Mouse (Mus musculus) urinary bladder, postnatal 25 days (tissue): ENCODE results near the gene Ager.

Source experiments
- DNase-seq: peaks from one replicate; pipeline ENCODE4 v3.0.0; 2022; ENCODE audit warnings: low spot score

Gene Ager

DNA sequence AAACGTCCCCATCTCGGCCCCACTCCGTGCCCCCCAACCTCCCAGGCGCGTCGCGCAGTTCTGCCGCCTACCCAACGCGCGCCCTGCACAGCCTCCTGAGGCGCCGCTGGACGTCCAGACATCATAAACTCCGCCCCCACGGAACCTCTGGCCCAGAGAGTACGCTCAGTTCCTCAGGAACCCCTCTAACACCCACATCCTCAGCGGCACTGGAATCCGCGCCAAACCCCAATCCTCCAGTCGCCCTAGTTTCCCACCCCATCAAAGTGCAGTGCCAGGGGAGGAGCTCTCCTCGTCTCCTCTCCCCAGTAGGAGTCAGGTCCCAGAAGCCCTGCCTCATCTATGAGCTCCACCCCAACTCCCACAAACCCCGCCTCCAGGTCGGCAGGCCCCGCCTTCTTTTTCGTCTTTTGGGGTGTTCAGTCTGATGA lies 34.6 kb downstream of the Ager start:
- DNase-seq, result peak; percentile 72

DNA sequence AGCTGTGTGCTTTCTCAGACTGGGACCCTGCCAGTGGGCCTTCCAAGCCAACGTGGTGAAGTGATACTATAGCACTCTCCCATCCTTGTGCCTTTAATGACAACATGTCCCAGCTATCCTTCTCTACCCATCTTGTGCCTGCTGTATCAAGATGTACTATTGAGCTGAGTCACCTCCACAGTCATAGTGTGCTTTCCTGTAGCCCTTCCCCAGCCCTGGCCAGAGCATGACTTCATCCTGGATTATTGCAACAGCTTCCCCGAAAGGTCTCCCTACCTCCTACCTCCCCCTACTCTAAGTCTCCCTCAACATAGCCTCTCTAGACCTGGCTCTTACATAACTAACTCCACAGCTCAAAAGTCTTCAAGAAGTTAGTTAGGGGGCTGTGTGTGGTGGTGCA lies 38.0 kb downstream of the Ager start:
- no peak for DNase-seq

DNA sequence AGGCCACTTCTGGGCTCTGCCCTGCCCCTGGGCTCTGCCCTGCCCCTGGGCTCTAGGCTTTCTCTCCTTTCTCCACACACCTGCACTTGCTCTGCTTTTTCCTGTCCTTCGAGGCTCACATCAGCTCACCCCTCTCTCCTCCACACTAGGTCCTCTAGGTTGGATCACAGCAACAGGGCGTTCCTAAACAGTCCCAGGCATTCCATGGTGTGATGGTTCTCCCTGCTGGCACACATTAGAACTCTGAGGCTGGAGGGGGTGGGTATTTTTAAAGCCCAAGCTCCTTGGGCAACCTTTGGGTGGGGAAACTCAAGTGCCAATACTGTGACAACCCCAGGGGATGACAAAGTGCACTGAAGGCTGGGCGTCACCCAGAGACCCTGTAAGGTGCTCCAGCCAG lies 39.8 kb downstream of the Ager start:
- DNase-seq, result no peak

DNA sequence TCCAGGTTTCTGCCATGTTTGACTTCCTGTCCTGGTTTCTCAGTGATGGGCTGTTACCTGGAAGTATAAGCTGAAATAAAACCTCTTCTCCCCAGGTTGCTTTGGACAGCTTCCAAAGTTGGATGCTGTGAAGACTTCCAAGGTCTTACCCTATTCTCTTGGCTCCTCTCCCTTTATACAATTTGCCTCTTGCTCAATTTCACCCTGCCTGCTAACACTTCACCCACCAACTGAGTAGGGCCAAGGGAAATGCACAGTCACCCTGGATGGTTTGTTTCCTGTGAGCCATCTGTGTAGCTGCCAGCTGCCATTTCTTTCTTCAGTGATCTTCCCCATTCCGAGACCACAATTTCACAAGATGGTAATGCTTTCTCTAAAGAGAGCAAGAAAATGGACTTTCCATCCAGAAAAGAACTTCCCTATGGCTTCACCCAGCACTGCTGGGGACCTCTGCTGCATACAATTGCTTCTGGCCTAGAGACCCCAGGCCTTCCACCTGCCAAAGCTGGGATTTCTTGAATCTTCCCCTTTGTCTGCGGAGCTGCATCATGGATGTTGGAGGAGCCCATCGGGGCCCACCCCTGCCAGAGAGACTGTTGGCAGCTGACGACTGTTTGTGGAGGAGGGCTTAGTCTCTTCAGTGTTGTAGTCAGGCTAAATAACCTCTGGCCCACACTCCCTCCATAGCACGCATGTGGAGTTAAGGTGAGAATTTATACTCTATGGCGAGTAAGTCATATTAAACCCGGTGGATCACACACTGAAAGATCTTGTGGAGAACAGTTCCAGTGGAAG lies 42.0 kb downstream of the Ager start:
- DNase-seq, result no peak

DNA sequence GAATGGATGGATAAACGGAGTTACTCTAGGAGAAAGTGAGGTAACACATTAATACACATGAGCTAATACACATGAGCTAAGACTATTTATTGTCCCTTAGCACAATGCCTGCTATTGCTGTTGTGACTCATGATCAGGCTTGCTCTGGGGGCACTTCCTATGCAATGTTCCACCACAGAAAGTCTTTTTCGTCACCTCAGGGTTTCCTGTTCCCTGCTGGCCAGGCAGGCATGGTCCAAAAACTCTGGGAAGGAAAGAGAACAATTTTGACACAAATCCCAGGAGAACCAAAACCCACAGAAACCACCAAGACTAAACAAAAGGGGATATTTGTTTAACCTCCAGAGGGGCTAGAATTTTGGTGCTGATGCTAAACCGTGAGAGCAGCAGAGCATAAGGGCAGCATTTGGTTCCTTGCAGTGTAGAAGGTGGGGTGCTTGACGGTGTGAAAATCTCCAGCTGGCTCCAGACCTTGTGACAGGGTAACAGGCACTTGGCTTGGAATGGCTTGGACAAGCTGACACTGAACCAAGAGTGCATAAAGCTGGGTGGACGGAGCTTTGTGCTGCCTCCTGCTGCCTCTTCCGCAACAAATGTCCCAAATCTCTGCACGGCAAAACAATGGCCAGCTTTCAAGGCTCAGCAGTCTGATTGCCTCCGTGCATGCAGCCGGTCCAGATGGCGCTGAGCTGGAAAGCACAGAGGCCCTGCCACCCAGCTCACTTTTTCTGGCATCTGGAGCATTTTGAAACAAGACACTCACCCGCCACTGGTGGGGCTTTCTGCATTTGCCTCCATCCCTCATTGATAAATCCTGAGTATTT lies 43.3 kb downstream of the Ager start:
- no peak for DNase-seq

DNA sequence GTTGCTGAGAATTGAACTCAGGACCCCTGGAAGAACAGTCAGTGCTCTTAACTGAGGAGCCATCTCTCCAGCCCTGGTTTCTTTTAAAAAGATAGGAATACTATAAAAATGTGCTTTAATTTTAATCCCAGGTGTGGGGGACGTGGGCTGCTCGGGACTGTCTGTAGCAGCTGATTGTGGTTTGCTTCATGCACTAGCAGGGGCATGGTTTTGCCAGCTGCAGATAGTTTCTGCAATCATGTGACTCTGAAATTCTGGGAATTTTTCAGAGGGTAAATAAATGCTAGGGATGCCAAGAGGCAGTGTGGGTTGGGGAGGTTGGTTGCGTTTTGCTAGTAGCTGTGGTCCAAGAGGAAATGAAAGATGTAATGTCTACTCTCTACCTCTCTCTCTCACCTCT lies 44.3 kb downstream of the Ager start:
- DNase-seq, result no peak

DNA sequence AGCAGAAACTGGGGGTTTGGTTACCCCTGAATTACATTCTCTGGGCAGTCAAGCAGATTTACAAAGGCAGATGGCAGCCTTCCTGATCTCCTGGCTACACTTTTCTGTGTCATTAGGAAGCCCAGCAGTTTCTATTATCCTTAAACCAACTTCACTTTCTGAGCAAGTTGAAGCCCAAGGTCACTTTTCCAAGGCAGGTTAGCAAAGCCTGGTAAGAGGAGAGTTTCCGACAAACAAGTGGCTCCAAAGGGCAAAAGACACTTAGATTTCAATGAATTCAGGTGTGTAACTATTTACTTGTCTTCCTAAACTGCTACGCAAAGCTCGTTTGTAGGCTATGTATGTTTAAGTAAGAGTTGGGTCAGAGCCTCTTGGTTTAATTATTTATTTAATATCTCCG lies 45.7 kb downstream of the Ager start:
- no peak for DNase-seq

DNA sequence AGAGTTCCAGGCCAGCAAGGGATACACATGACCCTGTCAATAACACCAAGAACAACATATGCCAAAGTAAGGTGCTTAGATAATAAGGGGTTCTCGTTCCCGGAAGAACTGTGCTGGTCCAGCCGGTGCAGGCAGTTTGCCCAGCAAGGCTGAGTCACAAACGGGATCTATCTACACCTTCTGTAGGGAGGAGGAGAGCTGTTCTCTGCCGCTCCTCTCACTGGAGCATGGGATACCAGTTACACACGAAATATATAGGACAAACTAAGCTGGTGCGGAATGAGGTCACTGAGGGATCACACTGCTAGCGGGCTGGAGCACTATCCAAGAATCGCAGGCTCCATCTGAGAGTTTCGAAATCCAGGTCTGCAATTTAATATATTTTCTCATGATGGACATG lies 46.3 kb downstream of the Ager start:
- DNase-seq, result no peak

DNA sequence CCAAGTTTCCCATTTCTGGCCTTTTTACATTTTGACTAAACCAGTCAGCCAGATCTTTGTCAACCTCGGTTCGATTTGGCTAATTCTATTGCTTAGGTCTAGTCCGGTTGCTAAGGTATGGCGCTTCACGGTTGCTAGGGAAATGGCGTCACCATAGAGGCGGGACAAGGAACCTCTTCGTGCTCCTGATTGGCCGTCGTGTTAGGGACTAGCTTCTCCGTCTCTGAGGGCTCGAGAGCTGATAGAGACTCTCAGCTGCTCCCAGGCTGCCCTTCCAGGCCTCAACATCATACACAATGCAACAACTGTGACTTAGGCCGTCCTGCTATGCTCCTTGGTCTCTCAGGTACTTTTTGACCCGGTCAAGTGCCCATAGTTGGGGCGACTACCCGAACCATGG lies 46.9 kb downstream of the Ager start, which contains the start of gene Fkbpl:
Fkbpl (plus strand) TSS at position 157 of the 400 bp plus-strand sequence.
- DNase-seq, result peak; percentile 90

DNA sequence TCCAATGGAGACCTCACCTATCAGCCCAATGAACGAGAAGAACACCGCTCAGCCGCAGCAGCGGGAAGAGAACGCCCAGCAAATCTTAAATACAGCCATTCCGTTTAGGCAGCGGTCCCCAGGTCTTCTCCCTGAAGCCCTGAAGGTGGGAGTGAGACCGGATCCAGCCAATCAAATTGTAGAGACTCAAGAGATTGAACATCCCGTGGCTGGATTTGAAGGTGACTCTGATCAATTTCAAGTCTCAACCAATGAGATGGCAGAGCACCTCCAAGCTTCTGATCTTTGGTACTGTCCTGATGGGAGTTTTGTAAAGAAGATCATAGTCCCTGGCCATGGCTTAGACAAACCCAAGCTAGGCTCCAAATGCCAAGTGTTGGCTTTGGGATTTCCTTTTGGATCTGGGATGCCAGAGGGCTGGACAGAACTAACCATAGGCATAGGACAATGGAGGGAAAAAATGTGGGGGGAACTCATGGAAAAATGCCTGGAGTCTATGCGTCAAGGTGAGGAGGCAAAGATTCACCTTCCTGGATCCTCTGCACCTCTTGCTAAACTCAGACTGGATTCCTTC lies 47.7 kb downstream of the Ager start:
- no peak for DNase-seq

DNA sequence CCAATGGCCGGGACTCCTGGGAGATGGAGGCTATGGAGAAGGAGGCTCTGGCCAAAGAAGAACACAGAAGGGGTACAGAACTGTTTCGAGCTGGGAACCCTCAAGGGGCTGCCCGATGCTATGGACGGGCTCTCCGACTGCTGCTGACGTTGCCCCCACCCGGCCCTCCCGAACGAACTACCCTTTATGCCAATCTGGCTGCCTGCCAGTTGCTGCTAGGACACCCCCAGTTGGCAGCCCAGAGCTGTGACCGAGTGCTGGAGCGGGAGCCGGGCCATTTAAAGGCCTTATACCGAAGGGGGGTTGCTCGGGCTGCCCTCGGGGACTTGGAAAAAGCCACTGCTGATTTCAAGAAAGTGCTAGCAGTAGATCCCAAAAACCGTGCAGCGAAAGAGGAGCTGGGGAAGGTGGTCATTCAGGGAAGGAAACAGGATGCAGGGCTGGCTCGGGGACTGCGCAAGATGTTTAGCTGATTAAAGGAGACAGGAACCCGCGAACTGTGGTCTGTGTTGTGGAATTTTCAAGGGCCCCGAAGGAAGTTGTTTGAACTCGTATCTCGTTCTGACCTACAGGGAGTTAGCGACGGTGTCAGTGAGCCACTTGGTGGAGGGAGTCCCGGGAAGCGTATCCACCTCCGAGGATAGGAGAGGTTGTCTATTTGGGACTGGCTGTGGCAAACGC lies 48.3 kb downstream of the Ager start:
- DNase-seq, result no peak

DNA sequence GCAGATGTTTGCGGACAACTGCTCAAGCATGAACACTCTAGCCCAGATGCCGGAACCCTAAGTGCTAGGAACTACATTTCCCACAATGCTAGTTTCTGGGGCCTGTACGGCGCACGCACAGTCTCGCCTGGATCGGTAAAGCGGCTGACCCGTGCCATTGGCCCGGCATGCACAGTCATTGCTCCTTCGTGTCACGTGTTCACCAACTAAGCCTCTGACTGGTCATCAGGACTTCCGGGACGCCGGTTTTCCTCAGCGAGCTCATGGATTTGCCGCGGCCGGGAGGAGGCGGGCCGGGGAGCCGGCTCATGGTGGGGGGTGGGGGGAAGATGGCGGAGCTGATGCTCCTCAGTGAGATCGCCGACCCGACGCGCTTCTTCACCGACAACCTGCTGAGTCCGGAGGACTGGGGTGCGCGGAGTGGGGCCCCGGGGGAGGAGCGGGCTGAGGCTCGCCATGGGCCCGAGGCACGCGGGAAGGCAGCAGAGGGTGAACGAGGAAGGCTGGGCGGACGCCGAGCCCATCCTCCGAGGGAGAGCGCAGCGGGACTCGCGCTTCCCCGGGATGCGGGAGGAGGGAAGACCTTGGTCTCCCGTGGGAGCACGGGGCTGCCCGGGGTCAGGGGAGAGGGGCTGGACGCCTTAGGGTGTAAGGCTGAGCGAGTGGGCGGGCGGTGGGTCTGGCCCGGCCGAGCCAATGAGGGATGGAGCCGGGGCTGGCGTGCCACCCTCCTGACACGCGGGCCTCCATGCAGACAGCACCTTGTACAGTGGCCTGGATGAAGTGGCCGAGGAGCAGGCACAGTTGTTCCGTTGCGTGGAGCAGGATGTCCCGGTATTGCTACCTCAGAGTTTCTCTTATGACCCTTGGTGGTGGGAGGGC lies 49.5 kb downstream of the Ager start, which contains the start of gene Atf6b:
Atf6b (plus strand) TSS at position 241 of the 882 bp plus-strand sequence.
- peak; percentile 76 for DNase-seq

DNA sequence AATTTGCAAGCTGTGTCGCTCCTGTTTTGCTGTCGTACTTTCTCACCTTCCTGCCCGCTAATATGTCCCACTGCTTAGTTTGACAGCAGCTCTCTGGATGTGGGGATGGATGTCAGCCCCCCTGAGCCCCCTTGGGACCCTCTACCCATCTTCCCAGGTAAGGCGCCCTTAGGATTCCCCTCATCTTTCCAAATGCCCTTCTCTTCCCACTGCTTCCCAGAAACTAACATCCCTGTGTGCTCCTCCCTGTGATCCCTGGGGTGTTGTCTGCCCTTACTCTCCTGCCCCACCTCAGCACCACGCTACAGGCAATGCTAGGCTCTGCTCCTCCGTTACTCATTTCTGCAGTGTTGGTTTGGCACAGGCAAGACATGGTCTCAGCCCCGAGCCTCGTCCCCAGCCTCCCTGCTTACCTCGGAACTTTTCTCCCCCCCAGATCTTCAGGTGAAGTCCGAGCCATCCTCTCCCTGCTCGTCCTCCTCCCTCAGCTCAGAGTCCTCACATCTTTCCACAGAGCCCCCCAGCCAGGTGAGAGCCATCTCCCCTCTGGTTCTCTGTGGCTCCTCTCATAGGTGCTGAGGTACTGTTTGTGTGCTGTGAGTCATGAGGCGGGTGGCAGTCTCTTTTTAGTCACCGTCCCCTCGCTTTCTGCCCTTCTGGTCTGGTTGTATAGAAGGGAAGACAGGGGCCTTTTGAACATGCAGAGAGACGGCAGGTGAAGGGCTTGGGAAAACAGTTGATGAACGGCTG lies 50.7 kb downstream of the Ager start:
- no peak for DNase-seq

DNA sequence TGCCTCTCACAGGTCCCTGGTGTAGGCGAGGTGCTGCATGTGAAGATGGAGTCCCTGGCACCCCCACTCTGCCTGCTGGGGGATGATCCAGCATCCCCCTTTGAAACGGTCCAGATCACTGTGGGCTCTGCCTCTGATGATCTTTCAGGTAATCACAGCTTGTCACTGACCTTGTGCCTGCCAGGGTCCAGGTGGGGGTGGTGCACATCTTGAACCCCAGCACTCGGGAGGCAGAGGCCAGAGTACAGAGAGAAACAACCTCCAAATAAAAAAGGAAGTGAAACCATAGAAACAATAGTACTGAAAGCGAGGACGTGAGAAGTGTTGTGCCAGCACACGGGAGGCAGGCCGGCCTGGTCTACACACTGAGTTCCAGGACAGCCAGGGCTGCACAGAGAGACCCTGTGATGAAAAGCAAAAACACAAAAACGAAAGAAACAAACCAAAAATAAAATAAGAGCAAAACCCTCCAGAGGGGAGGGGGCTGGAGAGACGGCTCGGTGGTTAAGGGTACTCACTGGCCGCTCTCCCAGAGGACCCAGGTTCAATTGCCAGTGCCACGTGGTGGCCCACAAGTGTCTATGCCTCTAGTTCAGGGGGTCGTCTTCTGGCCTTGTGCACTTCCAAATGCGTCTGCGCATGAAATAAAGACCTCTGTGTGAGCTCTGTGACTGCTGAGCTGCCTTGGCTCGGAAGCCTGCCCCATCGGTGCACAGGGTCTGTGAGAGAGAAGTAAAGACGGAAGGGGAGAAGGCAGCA lies 51.6 kb downstream of the Ager start:
- DNase-seq, result no peak
